Mouse (Mus musculus) thymus, postnatal 0 days (tissue): Measurements from ENCODE around the gene Fam24b. TPM values are rescaled to one million over a fixed set of nuclear protein-coding genes. Genes with fewer than 3 reads are reported as not detected.

Experiments used
- polyA plus RNA-seq: library from polyadenylated mRNA; unstranded; fragments of >200 nt; fragmentation: Nextera tagmentation; extraction: Ambion mirVana; gene quantifications from 2 replicates; pipeline ENCODE4 v1.2.1, GENCODE M21; 2015

The Fam24b gene
- polyA plus RNA-seq, 1 experiment from 2014 or later = not detected

Other genes starting within 250 kb of the Fam24b start
- gene 4933402N03Rik, start 183.2 kb downstream of the Fam24b start, polyA plus RNA-seq = not detected in 2 replicates
- gene 5430419D17Rik, start 155.1 kb downstream of the Fam24b start, polyA plus RNA-seq = 0.04 and 0.22 TPM in 2 replicates
- 0.14 and 0.23 TPM in 2 replicates for gene Cuzd1, start 7.2 kb downstream of the Fam24b start, polyA plus RNA-seq
- gene Fam24a, start 4.3 kb upstream of the Fam24b start, polyA plus RNA-seq = not detected in 2 replicates
- gene 2310057M21Rik, start 33.2 kb upstream of the Fam24b start, polyA plus RNA-seq = 16.7 and 16.8 TPM in 2 replicates
- gene Pstk, start 41.6 kb upstream of the Fam24b start, polyA plus RNA-seq = 45.6 and 51.3 TPM in 2 replicates
- gene Ikzf5, start 81.0 kb upstream of the Fam24b start, polyA plus RNA-seq = 16.2 and 16.3 TPM in 2 replicates
- 37.3 and 37.8 TPM in 2 replicates for gene Acadsb, start 81.1 kb upstream of the Fam24b start, polyA plus RNA-seq
- not detected in 2 replicates for gene Hmx3, start 213.4 kb upstream of the Fam24b start, polyA plus RNA-seq
- 0.08 TPM in 1 of 2 replicates, not detected in the other for gene Hmx2, start 219.3 kb upstream of the Fam24b start, polyA plus RNA-seq
- 273 and 284 TPM in 2 replicates for gene Bub3, start 230.7 kb upstream of the Fam24b start, polyA plus RNA-seq